Mouse (Mus musculus) limb, embryonic 14.5 days (tissue): ENCODE measurements around the gene Dapk3. TPM values are rescaled to one million over a fixed set of nuclear protein-coding genes. Genes with fewer than 3 reads are reported as not detected.

Experiments
- ATAC-seq: fragments of 200-750 bp; cut with Nextera tagmentation; 2 replicates; pipeline ENCODE4 v1.8.0; 2017; ENCODE audit warnings: low read depth, moderate number of reproducible peaks, moderate TSS enrichment; ENCODE audit not compliant: low FRiP score
- DNase-seq: peaks from one replicate; pipeline ENCODE4 v3.0.0-alpha.2; 2015; ENCODE audit warnings: low spot score
- H3K27ac ChIP-seq: fragments of 300-500 bp; sonication (generic); replicated peaks from 2 replicates; pipeline ENCODE4 v1.5.1; 2014; ENCODE audit warnings: low read depth, mild to moderate bottlenecking, low read length, moderate library complexity, mixed read lengths
- H3K27me3 ChIP-seq: fragments of 300-500 bp; sonication (generic); 2 replicates; pipeline ENCODE4 v1.6.1; 2014; ENCODE audit warnings: low read length, mixed read lengths; ENCODE audit not compliant: control insufficient read depth, insufficient read depth
- H3K36me3 ChIP-seq: fragments of 300-500 bp; sonication (generic); 2 replicates; pipeline ENCODE4 v1.6.1; 2014; ENCODE audit warnings: mild to moderate bottlenecking, low read length, moderate library complexity, mixed read lengths; ENCODE audit not compliant: control insufficient read depth, insufficient read depth
- H3K4me1 ChIP-seq: fragments of 300-500 bp; sonication (generic); 2 replicates; pipeline ENCODE4 v1.6.1; 2014; ENCODE audit warnings: antibody characterized with exemption, low read length, mixed read lengths; ENCODE audit not compliant: control insufficient read depth, insufficient read depth
- H3K4me2 ChIP-seq: fragments of 300-500 bp; sonication (generic); replicated peaks from 2 replicates; pipeline ENCODE4 v1.6.1; 2014; ENCODE audit warnings: low read depth, mild to moderate bottlenecking, low read length, moderate library complexity; ENCODE audit not compliant: severe bottlenecking
- H3K4me3 ChIP-seq: fragments of 300-500 bp; sonication (generic); replicated peaks from 2 replicates; pipeline ENCODE4 v1.5.1; 2014; ENCODE audit warnings: low read length
- H3K9ac ChIP-seq: fragments of 300-500 bp; sonication (generic); 2 replicates; pipeline ENCODE4 v1.6.1; 2014; ENCODE audit warnings: mild to moderate bottlenecking, low read depth, low read length, moderate library complexity; ENCODE audit not compliant: severe bottlenecking
- H3K9me3 ChIP-seq: fragments of 300-500 bp; sonication (generic); 2 replicates; pipeline ENCODE4 v1.6.1; 2016; ENCODE audit warnings: low read length; ENCODE audit not compliant: control insufficient read depth
- POLR2A ChIP-seq: fragments of 200-500 bp; IDR thresholded peaks from 2 replicates; pipeline ENCODE4 v1.8.0; 2012; ENCODE audit warnings: inconsistent platforms, mild to moderate bottlenecking, moderate library complexity, borderline replicate concordance; ENCODE audit not compliant: insufficient read depth, insufficient read length; ENCODE audit errors: extremely low read depth
- WGBS: fragments of 180-500 bp; shearing (Covaris S2); extraction: QIAGEN DNeasy Blood & Tissue Kit; methylation state at CpG from one replicate; pipeline ENCODE4 v1.1.7; 2014; 5-methylcytosine and 5-hydroxymethylcytosine counted together
- polyA plus RNA-seq, 2 experiments: library from polyadenylated mRNA; depleted of rRNA in 1 of 2; stranded (reverse) in 1 of 2; unstranded in 1 of 2; fragments of >200 nt; fragmentation: Nextera tagmentation in 1 of 2; extraction: Ambion mirVana in 1 of 2; gene quantifications; 2 replicates each; pipeline versions ENCODE4 v1.2.1 to v1.2.3; 2012 to 2014

Dapk3 gene
- polyA plus RNA-seq, 2 experiments, result 57.7 to 73.0 TPM

GRCm38 (mm10) chr10:81195300-81195699 lies 12.5 kb downstream of the Dapk3 start:
- TF ChIP-seq POLR2A, result no peak
- no peak overlapping the region for H3K4me2 ChIP-seq
- DNase-seq, result no peak
- H3K9ac ChIP-seq, result no peak overlapping the region
- H3K9me3 ChIP-seq, result no peaks in the 10 kb centered on the region
- peak overlapping the region; percentile 4; the same call in 1 of the 2 replicates for H3K4me3 ChIP-seq
- H3K4me1 ChIP-seq, result peaks cover 22% of the 10 kb centered on the region
- ATAC-seq, result no peak
- peaks cover 24% of the 10 kb centered on the region for H3K27me3 ChIP-seq
- WGBS, result 65% methylated on average over 4 of the region's 4 CpGs
- peaks cover 10% of the 10 kb centered on the region for H3K36me3 ChIP-seq
- H3K27ac ChIP-seq, result no peak overlapping the region

DNA sequence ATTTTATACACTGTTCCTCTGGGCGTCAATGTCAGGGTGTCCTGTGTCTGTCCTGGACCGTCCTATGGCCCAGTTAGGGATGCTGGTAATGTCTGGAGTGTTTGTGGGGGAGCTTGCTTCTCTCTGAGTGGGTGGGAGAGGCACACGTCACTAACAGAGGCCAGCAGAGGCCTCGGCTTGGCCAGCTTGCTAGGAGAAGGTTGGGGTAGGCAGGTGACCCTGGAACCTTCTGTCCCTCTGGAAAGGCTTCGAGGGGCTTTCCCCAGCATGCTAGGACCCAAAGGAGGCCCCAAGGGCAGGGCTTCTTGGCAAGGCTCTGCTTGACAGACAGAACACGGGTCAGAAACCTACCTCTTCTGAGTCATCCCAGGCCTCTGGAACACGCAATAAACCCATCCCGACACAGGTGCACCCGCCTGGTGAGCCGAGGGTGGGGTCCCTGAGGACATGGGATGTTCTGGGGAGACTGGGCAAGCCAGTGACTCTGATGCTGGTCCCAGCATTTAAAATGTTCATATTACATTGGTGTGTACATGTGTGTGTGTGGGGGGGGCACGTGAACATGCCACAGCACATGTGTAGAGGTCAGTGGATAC lies 13.8 kb downstream of the Dapk3 start:
- Histone ChIP-seq H3K9ac (no peak overlapping the region), H3K4me2 (no peak overlapping the region), H3K36me3 (no peaks in the 10 kb centered on the region), H3K4me3 (no peak overlapping the region), H3K9me3 (no peaks in the 10 kb centered on the region), H3K27ac (no peak overlapping the region), H3K27me3 (peaks cover 24% of the 10 kb centered on the region), H3K4me1 (peaks cover 22% of the 10 kb centered on the region)
- DNase-seq, result no peak
- no peak for TF ChIP-seq POLR2A
- WGBS, result 66% methylated on average over 11 of the region's 11 CpGs
- ATAC-seq, result no peak

- no peak overlapping the region for H3K4me3 ChIP-seq
- no peak overlapping the region for H3K4me2 ChIP-seq
- no peak for TF ChIP-seq POLR2A
- H3K27me3 ChIP-seq, result peaks cover 24% of the 10 kb centered on the region
- peaks cover 17% of the 10 kb centered on the region for H3K4me1 ChIP-seq
- no peak overlapping the region for H3K9ac ChIP-seq
- H3K9me3 ChIP-seq, result no peaks in the 10 kb centered on the region
- ATAC-seq (no peak), DNase-seq (no peak)
- 52% methylated on average over 6 of the region's 6 CpGs for WGBS
- H3K36me3 ChIP-seq, result no peaks in the 10 kb centered on the region
- no peak overlapping the region for H3K27ac ChIP-seq
Measured at GRCm38 (mm10) chr10:81197305-81197704, 14.5 kb downstream of the Dapk3 start.

DNA sequence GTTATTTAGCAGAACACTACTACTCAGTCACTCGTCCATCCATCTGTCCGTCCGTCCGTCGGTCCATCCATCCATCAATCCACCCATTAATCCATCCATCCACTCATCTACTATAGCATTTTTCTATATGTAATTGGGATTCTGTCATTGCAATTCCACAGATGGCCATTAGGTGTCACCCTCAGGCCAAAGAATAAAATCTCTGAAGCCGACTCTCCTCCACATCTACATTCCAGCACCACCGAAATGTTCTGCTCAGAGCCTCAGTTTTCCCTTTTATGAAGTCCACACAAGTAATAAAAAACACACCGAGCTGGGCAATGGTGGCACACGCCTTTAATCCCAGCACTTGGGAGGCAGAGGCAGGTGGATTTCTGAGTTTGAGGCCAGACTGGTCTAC lies 15.4 kb downstream of the Dapk3 start:
- DNase-seq (peak; percentile 78), ATAC-seq (no peak)
- Histone ChIP-seq H3K27ac (no peak overlapping the region), H3K27me3 (peaks cover 24% of the 10 kb centered on the region), H3K4me3 (no peak overlapping the region), H3K9ac (no peak overlapping the region), H3K36me3 (no peaks in the 10 kb centered on the region), H3K4me2 (no peak overlapping the region), H3K4me1 (peaks cover 11% of the 10 kb centered on the region), H3K9me3 (no peaks in the 10 kb centered on the region)
- no peak for TF ChIP-seq POLR2A
- 2% methylated on average over 9 of the region's 9 CpGs for WGBS

DNA sequence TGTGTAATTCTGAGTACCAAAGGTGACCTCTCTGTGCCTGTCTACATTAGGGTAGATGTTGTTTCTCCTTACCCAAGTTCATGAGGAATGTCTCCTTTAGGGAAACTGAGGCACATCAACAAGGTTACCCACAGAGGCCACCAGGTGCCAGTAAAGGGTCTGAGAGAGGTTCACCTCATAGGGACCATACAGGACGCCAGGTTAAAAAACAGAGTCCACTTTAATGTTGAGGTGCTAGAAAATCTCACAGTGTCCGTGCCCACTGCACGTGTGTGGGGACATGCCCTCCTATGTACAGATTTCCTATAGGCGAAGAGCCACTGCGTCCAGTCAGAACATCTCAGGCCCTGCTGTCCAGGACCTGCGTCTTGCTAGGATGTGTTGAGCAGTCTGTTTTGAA lies 16.2 kb downstream of the Dapk3 start:
- no peak overlapping the region for H3K9ac ChIP-seq
- H3K4me3 ChIP-seq, result no peak overlapping the region
- H3K9me3 ChIP-seq, result no peaks in the 10 kb centered on the region
- peaks cover 7% of the 10 kb centered on the region; the same call in 1 of the 2 replicates for H3K4me1 ChIP-seq
- peaks cover 21% of the 10 kb centered on the region for H3K27me3 ChIP-seq
- no peak overlapping the region for H3K27ac ChIP-seq
- no peak for ATAC-seq
- no peak for DNase-seq
- H3K4me2 ChIP-seq, result no peak overlapping the region
- TF ChIP-seq POLR2A, result no peak
- H3K36me3 ChIP-seq, result no peaks in the 10 kb centered on the region
- WGBS, result 87% methylated on average over 6 of the region's 6 CpGs
